Mouse (Mus musculus): ENCODE data around the gene 4931414P19Rik.

Gene 4931414P19Rik

DNA sequence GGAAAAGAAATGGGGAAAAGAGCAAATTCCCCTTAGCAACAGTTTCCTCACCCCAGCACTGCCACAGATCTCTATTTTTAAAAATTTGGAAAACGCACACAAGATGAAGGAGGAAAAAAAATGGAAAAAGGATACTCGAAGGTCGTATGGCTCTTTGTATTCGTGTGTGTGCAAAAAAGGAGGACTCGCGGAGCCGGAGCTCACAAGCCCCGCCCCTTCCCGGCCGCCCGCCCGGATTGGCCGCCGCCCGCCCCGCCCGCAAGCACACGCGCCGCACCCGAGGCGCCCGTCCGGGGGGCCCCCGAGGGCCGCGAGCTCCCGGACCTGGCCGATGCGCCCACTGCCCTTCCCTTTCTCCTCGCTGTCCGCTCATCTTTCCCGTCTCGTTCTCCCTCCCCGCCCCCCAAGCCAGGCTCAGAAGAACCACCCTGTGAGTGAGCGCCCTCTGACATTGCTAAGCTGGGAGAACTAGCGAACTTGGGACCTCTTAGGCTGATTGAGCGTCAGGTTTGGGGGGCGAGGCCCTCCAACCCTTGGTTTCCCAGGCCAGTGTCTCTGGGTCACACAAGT is at the start of gene 4931414P19Rik:
4931414P19Rik (minus strand) TSS at position 242 of the 570 bp plus-strand sequence.
- DNase-seq (ENCODE audit: extremely low spot score) = peak; percentile 83

- peak; percentile 92 for DNase-seq (ENCODE audit: extremely low spot score)
These were observed 47.7 kb upstream of the 4931414P19Rik start for GRCm38 (mm10) chr14:54653496-54653895.

DNA sequence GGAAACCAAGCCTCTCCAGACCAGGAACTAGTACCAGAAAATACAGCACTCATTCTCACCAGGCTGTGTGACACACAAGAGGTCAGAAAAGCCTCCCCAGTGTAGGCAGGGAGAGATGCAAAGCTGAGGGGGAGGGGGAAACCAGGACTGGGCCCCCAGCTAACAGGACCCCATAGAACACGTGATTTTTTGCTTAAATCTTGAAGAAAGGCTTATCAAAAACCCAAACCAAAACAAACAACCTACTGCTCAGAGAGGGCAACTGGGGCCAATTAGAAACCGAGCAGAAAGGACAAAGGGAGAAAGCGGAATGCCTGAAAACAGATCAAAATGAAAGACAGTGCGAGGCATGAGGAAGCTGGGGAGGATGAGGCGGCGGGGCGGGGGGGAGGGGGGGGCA is 47.0 kb upstream of the 4931414P19Rik start:
- DNase-seq (ENCODE audit: extremely low spot score) = peak; percentile 38

DNA sequence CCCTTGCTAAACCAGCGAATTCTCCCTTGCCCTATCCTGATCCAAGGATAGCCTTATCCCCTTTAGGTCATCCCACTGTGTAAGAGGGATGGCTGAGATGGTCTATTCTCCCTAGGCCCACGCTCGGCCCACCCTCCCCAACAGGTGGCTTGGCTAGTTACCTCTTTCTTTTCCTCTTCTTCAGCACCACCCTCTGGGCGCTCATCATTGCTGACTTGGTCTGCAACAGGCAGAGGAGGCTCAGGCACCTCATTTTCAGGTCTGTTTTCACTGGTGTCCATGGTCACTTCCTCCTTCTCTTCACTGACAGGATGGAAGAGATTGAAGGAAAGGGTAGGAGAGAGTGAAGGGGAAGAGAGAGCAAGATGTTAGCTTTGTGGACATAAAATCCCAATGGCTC is 45.8 kb upstream of the 4931414P19Rik start:
- no peak for DNase-seq (ENCODE audit: extremely low spot score)

GRCm38 (mm10) chr14:54650621-54651454 is 45.0 kb upstream of the 4931414P19Rik start:
- DNase-seq (ENCODE audit: extremely low spot score) = peak; percentile 88

GRCm38 (mm10) chr14:54647900-54648299 is 42.1 kb upstream of the 4931414P19Rik start:
- no peak for DNase-seq (ENCODE audit: extremely low spot score)

- no peak for DNase-seq (ENCODE audit: extremely low spot score)
These were observed 41.3 kb upstream of the 4931414P19Rik start for GRCm38 (mm10) chr14:54646898-54647636.

DNA sequence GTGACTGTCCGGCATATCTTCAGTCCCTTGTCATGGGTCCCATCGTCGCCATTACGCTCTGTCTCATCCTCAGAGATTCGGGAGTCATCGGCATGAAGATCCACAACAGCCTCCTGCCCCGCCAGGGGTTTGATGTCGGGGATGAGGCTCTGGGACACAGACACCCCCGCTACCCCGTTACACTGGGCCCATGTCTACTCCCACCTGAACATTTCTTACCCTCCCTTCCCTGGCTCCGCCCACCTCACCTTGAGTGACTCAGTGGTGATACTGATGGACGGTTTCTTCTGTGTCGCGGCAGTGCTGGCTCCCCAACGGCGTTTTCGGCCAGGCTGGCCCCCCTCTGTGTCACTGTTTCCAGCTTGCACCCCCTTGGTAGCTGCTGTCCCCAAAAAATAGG is 40.7 kb upstream of the 4931414P19Rik start:
- no peak for DNase-seq (ENCODE audit: extremely low spot score)

- no peak for DNase-seq (ENCODE audit: extremely low spot score)
These were observed 38.5 kb upstream of the 4931414P19Rik start for GRCm38 (mm10) chr14:54644294-54644693.

DNA sequence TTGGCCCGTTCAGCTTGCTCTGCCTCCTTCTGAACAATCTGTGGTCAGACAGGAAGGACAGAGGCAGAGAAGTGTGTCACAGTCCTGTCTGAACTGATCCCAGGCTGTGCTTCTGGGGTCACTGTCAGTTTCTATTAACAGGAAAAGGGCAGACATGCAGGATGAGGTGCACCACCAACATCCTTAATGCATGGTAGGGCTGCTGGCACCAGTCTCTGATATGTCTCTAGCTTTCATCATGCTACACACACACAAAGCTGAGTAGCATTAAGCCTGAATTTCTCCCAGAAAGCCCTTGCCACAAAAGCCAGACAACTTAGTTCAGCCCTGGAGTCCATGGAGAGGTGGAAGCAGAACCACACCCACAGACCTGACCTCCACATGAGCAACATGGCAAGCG is 37.2 kb upstream of the 4931414P19Rik start:
- no peak for DNase-seq (ENCODE audit: extremely low spot score)

DNA sequence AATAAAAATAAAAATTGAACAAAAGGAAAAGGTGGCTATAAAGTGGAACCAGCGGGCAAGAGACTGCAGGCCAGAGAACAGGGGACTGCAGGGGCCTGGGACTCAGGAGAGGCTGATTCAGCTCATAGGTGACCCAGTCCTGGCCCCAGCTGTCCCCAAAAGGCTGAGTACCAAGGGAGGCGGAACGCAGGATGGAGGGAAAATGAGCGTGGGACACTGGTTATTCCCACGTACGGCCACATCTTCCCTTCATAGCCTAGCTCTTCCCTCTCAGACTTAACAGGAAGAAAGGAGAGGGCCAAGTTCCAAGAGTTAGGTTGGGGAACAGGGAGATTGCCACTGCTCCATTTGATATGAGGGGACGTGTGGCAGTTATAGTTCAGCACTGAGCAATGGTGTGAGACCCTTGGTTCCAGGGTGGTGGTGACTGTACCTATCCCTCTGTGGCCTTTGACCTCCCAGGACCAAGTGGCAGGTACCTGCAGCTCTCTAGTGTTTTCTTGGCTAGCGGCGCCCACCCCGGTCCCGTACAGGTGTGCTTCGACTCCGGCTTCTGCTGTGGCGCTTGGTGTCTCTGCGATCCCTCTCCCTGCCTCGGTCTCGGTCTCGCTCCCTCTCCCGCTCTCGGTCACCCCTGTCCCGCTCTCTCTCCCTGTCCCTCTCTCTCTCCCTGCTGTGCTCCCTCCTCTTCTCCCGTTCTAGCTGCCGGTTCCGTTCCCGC is 36.6 kb upstream of the 4931414P19Rik start:
- DNase-seq (ENCODE audit: extremely low spot score) = no peak

DNA sequence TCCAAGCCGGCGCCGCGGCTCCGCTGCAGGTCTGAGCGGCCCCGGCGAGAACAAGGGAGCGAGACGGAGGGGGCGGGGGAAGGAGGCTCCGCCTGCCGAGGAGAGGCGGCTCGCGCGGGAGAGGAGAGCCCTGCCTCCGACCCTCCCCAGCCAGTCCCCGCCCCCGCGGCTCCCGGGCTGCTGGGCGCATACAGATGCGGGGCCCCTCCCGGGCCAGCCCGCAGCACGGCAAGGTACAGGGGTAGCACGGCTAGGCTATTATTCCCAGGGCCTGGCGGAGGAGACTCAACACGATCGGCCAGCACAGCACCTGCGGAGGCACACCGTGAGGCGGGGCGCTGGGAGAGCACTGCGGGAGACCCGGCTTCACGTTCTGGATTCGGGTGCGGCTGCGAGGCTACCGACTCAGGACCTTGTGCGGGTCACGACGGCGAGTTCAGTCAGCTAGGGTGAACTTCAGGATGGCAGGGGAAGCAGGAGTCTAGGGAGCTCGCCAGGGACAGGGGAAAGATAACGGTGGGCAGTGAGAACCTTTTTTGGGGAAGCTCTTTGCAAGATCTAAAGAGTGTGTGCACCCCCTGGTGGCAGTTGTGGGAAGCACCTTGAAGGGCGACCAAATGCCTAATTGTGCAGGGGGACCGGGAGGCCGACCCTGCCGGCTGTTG is 35.6 kb upstream of the 4931414P19Rik start, which contains the start of gene Cdh24:
Cdh24 (minus strand) TSS at position 60 of the 665 bp plus-strand sequence.
- peak; percentile 95 for DNase-seq (ENCODE audit: extremely low spot score)

DNA sequence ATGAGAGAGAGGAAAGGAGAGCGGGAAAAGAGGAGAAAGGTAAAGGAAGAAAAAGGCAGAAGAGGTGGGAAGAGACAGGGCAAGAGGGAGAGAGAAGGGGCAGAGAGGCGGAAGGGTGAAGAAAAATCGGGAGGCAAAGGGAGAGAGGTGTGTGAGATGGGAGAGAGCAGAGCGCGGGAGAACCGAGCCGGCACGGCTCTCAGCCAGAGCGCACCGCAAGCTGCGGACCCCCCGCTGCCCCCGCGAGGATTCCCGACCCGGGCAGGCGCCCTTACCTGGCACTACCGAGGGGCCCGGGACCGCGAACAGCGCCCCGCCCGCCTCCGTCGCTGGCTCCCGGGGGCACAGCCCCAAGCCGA is 35.1 kb upstream of the 4931414P19Rik start, which contains the start of gene Gm17606:
Gm17606 (plus strand) TSS at position 7 of the 359 bp plus-strand sequence.
- no peak for DNase-seq (ENCODE audit: extremely low spot score)

- peak; percentile 30 for DNase-seq (ENCODE audit: extremely low spot score)
These were observed 34.3 kb upstream of the 4931414P19Rik start for GRCm38 (mm10) chr14:54640121-54640520.

GRCm38 (mm10) chr14:54638210-54638609 is 32.4 kb upstream of the 4931414P19Rik start:
- DNase-seq (ENCODE audit: extremely low spot score) = no peak

- peak; percentile 60 for DNase-seq (ENCODE audit: extremely low spot score)
These were observed 31.2 kb upstream of the 4931414P19Rik start for GRCm38 (mm10) chr14:54636954-54637353.

DNA sequence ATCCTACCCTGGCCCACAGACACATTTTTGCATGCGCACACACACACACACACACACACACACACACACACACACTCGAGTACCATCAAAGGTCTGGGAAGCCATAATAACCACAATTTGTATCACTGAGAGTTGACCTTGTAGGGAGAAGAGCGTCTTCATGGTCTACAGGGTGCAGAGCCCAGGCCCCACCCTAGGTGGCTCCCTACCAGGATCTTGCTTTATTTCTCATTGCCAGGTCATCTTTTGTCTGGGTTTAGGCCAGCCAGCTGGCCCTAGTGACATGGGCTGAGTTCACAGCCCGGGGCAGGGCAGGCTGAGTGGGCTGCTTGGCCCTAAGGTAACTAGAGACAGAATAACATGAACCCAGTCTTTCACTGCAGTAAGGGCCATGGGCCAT is 28.4 kb upstream of the 4931414P19Rik start:
- no peak for DNase-seq (ENCODE audit: extremely low spot score)

DNA sequence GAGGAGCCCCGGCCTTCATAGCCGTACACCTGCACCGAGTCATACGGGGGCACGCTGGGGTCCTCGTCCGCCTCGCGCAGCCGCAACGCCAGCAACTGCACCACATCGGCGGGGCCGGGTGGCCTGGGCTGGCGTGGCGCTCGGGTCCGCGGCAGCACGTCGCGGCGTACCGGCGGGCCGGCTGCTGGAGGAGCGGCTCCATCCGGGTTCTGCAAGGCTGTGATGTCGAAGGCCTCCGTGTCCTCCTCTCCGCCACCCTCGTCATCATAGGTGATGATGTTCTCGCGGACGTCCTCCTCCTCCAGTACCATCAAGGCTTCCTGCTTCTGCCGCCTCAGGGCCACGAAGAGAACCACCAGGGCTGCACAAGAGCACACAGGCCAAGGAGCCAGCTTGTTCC is 26.5 kb upstream of the 4931414P19Rik start:
- no peak for DNase-seq (ENCODE audit: extremely low spot score)

GRCm38 (mm10) chr14:54631240-54631599 is 25.4 kb upstream of the 4931414P19Rik start:
- DNase-seq (ENCODE audit: extremely low spot score) = no peak

- DNase-seq (ENCODE audit: extremely low spot score) = no peak
These were observed 24.9 kb upstream of the 4931414P19Rik start for GRCm38 (mm10) chr14:54630583-54631239.

DNA sequence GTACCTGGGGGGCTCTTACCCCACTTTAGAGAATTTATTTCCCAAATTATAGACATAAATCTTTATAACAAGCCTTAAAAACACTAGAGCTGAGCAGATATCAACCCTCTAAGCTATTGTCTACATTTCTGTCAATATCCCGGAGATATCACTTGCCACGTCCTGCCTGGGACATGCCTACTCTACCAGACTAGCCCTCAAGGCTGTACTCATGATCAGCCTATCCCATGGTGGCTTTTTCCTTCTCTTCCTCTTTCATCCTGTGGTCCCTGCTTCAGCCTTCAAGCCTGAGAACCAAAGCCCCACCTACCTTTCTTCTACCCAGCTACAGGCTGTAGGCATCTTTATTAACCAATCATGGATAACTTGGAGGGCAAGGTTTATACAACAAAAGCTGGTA is 24.0 kb upstream of the 4931414P19Rik start:
- DNase-seq (ENCODE audit: extremely low spot score) = no peak
